Mouse (Mus musculus) frontal cortex, adult 2 months (tissue): Measurements from ENCODE around the gene Yipf7. TPM values are rescaled to one million over a fixed set of nuclear protein-coding genes. Genes with fewer than 3 reads are reported as not detected.

ENCODE experiments used
- DNase-seq, 2 experiments: peaks; one replicate each; pipeline ENCODE4 v3.0.0; 2022; ENCODE audit warnings: low spot score in 1 of 2; ENCODE audit errors: extremely low spot score in 1 of 2
- polyA plus RNA-seq: library from polyadenylated mRNA; depleted of rRNA; stranded (reverse); fragments of >200 nt; gene quantifications from 2 replicates; pipeline ENCODE4 v1.2.3, GENCODE M21; 2012; rRNA removed

Yipf7 gene
- polyA plus RNA-seq: 0.14 and 0.17 TPM in 2 replicates

GRCm38 (mm10) chr5:69542489-69542888 lies at the start of gene Yipf7:
Gene Yipf7, minus strand, starts transcription at chr5:69542648.
- peak in 1 of 2 experiments; percentile 54 for DNase-seq

- DNase-seq: peak; percentile 74 to 90
Observed at GRCm38 (mm10) chr5:69591640-69592461, 49.4 kb upstream of the Yipf7 start, which contains the start of gene Gnpda2. Gene Gnpda2, minus strand, starts transcription at chr5:69592340.

- no peak for DNase-seq
Observed at GRCm38 (mm10) chr5:69557404-69557935, 15.0 kb upstream of the Yipf7 start.

- DNase-seq: peak; percentile 85 to 97
Observed at GRCm38 (mm10) chr5:69556628-69557403, 14.4 kb upstream of the Yipf7 start, which contains the start of gene Guf1. Gene Guf1, plus strand, starts transcription at chr5:69556923.

GRCm38 (mm10) chr5:69541680-69542079 lies 768 bp downstream of the Yipf7 start:
- DNase-seq: no peak

GRCm38 (mm10) chr5:69523944-69524343 lies 18.5 kb downstream of the Yipf7 start:
- DNase-seq: no peak

- no peak for DNase-seq
Observed at GRCm38 (mm10) chr5:69522064-69522463, 20.4 kb downstream of the Yipf7 start.

- peak; percentile 17 to 85 for DNase-seq
Observed at GRCm38 (mm10) chr5:69520661-69521278, 21.7 kb downstream of the Yipf7 start.

GRCm38 (mm10) chr5:69512203-69512602 lies 30.2 kb downstream of the Yipf7 start:
- no peak for DNase-seq

- DNase-seq: no peak
Observed at GRCm38 (mm10) chr5:69511631-69512030, 30.8 kb downstream of the Yipf7 start.

GRCm38 (mm10) chr5:69507045-69507444 lies 35.4 kb downstream of the Yipf7 start:
- DNase-seq: no peak

- DNase-seq: no peak
Observed at GRCm38 (mm10) chr5:69489046-69489445, 53.4 kb downstream of the Yipf7 start.

GRCm38 (mm10) chr5:69467520-69467919 lies 74.9 kb downstream of the Yipf7 start:
- no peak for DNase-seq

Other genes starting within 250 kb of the Yipf7 start
- 5.3 and 5.5 TPM in 2 replicates for gene Kctd8, start 201.0 kb downstream of the Yipf7 start, polyA plus RNA-seq
- 38.3 and 46.8 TPM in 2 replicates for gene Guf1, start 14.3 kb upstream of the Yipf7 start, polyA plus RNA-seq
- gene Gnpda2, start 49.7 kb upstream of the Yipf7 start, polyA plus RNA-seq: 24.5 and 26.4 TPM in 2 replicates